Mouse (Mus musculus) layer of hippocampus, adult 11-12 months (tissue): ENCODE measurements around the gene Gtf3c6.

Source experiments
- DNase-seq: peaks from one replicate; pipeline ENCODE4 v3.0.0; 2022; ENCODE audit warnings: low spot score

Gene Gtf3c6

GRCm38 (mm10) chr10:40258976-40259375, 1.1 kb upstream of the Gtf3c6 start:
- DNase-seq: peak; percentile 66

DNA sequence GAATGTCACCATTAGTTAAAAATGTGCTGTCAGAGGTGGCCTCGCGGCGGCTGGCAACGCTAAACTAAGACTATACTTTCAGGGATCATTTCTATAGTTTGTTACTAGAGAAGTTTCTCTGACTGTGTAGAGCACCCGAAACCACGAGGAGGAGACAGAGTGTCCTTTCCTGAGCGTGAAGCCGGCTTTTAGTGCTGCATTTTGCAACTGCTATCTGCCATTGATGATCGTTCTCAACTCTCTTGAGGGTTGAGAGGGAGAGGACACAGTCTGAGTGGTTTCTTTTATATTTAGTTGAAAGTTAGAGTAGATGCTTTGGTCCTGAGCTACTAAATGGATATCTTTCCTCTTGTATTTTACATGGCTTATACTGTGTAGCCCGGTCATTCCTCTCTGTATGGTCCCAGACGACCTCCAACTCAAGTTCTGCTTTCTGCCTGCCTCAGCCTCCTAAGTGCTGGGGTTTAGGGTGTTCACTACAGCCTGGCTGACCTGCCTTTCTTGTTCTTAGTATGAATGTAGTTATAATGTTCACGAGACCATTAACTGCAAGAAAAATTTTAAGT, 576 bp upstream of the Gtf3c6 start:
- DNase-seq: peak; percentile 58

DNA sequence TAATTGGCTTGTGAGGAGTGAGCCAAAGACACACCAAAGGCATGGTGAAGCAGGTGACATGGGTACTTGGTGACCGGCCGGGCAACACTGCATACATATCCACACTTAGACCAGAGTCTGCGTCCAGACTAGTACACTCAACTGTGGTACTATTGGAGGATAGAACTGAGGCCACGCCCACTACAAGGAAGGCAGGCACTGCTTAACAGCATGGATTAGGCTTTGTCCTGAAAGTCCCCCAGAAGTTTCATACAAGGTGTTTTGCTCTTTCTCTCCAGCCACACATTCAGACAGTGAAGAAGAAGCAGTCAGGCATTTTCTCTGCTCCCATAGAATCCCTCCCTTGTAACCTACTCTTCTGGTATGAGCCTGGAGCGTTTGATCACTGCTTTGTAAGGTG, 1.2 kb downstream of the Gtf3c6 start:
- peak; percentile 35 for DNase-seq

- DNase-seq: no peak
Measured at GRCm38 (mm10) chr10:40250969-40251368, 6.9 kb downstream of the Gtf3c6 start.

DNA sequence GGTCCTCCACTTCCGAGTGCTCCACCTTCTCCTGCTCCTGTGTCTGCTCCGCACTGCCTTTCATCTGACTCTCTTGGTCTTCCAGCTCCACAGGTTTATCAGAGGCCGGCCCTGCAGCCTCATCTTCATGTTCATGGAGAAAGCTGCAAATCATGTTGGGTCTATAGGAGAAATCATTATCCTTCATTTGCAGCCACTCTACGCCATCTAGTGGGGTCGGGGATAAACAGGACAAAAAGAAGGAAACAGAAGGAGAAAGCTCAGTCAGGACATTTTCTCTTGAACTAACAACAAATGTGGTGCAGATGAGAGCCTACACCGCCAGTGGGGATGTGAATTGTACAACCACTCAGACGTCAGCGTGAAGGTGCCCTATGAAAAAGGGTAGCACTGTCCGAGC, 8.3 kb downstream of the Gtf3c6 start:
- DNase-seq: no peak

DNA sequence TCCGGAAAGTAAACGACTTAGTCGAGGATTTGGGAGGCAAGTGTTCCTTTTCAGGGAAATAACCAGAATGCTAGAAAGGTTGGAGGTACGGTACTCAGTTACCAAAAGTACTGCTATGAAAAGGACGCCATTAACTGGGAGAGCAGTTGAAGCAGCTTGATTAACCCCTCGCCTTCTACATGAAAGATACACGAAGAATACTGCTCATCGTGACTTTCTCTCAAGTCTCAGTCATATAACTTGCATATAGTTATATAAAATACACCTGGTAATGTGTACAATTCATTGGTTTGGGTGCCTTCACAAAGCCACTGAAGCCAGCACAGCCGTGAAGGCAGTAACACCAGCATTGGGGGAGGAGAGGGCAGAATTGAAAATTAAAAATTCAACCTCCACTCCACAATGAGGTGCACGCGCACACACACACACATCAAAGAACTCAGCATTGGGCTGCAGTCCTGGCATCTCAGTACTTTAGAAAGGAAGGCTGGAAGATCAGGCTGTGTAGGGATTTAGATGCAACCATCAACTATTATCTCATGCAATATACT, 10.7 kb downstream of the Gtf3c6 start:
- no peak for DNase-seq

DNA sequence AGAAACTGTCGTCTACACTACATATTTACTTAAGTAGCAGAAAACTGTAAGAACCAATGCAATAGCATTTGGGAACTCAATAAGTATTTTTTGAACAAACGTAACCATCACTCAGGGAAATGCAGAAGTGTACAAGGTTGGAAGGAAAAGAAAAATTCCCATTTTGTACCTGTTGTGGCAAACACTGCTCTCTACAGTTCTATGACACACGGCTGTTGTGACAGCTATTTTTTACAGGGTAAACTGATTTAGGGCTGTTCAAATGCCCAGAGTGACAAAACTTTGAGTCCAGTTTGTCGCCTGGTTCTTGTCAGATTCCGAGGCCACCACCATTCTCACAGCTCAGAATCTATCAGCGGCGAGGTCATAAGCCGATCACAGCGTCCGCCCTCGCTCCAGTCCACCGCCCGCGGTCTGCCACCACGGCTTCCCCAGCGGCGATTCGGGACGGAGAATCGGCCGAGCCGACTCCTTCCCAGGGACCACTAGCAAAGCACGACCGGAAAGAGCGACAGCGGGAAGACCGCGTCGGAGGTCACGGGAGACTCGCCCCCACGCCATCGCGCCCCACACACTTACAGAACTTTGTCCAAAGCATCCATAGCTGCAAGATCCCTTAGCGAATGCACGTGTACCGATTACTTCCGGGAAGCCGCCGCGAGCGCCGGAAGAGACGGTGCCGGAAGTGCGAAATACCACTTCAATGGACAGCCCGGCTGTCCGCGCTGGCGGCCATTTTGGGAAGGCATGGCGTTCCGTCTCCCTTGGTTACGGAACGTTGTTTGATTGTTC, 11.3 kb downstream of the Gtf3c6 start, which contains the start of gene Rpf2:
Gene Rpf2 (minus strand): TSS at position 663 of the 792 bp plus-strand sequence.
- peak; percentile 81 for DNase-seq

DNA sequence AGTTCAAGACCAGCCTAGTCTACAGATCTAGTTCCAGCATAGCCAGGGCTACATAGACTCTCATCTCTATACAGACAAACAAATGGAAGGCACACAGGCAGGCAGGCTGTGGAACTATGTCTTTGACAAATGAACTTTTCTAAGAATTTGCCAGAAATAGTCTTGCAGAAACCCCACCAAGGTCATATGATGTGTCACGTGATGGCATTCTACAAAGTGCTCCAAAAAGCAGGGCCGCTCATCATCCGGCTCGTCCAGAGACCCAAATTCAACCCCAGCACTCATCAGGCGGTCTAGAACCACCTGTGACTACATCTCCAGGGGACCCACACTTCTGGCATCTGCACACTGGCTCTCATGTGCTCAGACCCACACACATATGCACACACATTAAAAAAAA, 20.1 kb downstream of the Gtf3c6 start:
- DNase-seq: no peak

GRCm38 (mm10) chr10:40233241-40233640, 24.7 kb downstream of the Gtf3c6 start:
- no peak for DNase-seq

DNA sequence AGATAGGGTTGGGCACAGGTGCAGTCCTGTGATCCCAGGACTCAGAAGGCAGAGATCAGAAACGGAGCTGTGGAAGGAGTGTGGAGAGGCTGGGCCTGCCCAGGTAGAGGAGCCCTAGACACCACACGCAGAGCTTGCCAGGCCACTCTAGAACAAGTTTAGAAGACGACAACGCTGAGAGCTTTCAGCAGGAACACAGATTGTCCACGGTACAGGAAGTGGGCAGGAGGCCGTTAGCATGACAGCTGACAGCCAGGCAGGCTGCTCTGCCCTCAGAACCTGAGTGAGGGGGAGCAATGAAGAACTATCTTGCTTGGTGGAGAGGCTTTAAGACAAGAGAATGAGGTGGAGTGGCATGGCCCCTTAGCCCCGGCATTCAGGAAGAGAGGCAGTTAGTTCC, 25.5 kb downstream of the Gtf3c6 start:
- no peak for DNase-seq

DNA sequence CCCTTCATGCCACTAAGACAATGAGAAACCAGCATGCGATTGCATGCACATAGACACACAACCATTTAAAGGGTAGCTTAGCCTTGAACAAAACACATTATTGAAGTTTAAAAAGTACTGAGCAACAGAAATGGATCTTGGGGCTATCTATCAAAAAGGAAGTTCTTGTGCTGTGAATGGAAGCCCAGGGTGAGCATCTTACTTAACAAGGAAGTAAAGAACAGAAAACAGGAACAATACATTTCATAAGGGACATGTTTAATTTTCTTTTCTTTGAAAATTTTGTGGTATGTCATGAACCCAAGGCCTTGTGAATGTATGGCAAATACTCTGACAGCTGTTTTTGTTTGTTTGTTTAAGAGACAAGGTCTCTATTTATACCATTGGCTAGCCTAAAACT, 28.2 kb downstream of the Gtf3c6 start:
- no peak for DNase-seq

DNA sequence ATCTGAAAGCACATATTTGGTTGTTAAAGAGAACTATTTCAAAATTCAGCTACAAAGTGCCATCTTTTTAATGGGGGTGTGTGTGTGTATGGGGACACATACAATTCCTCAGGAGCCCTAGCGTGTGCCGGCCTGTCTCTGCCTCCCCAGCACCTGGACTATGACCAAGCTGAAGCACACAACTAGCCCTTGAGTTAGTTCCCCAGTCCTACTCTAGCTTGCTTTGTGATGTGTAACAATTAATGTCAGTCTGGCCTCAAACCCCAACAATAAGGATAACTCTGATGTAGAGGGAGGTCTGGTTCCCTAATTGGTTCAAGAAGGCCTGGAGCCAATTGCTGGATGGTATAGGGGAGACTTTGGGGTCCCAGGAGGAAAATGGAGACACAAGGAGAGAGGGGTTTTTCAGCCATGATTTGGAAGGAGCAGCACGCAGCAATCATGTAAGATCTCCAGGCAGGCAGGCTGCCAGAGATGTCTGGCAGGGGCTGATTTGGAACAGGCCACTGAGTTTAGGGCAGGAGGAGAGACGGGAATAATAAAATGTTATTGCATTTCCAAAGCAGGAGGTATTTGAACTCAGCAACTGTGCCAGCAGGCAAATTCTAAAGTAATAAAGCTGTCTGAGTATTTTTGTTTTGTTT, 30.1 kb downstream of the Gtf3c6 start:
- no peak for DNase-seq

DNA sequence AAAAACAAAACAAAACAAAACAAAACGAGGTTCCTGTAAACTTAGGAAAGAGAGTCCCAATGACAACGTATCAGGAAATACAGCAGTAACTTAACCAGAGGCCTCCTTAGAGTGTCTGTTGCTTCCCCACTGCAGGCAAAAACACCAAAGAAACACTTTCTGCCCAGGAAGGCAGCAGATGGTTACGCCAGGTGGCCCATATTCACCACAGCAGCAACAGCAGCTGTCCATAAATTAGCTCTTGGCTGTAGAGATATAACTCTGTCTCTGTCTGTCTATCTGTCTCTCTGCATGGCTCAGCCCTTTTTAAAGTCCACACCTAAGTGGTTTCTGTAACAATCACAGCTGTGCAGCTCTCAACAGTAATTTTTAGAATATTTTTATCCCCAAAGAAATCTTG, 39.0 kb downstream of the Gtf3c6 start:
- DNase-seq: peak; percentile 12

DNA sequence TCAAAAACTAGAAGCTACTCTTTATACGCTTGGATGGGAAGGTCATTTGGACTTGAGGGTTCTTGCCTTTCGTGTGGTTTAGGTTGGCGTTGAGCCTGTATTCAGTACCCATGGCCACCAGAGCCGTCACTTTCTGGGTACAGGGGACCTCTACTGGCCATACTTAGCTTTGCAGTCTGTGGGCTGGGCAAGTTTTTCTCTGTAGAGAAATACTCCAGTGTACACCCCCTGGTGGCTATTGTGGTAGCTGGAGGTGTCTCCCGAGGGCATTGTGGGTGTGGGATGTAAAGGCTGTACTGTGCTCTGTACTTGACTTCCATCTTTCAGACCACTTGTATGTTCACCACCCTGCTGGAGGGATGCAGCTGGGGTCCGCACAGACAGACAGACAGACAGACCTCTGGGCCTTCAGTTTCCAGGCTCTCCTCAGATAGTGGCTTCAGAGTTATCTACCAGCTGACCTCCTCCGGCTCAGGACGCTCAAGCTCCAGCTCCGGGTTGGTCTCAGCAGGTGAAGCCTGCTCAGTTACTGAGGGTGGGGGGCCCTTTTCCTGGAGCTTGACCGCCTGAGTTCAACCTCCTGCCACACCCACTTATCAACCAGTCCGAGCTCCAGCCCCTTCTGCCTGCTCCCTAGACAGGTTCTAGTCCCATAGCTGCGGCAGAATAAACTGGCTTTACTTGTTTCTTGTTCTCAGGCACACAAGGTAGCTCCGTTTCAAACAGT, 45.3 kb downstream of the Gtf3c6 start:
- DNase-seq: peak; percentile 96
